Mouse (Mus musculus) liver, embryonic 14.5 days (tissue): ENCODE results near the gene Trim72. TPM values are rescaled to one million over a fixed set of nuclear protein-coding genes. Genes with fewer than 3 reads are reported as not detected.

Experiments used
- ATAC-seq: fragments of 200-750 bp; cut with Nextera tagmentation; 2 replicates; pipeline ENCODE4 v1.8.0; 2017; ENCODE audit warnings: moderate number of reproducible peaks, mild to moderate bottlenecking, moderate library complexity; ENCODE audit not compliant: insufficient read depth
- DNase-seq, 3 experiments: peaks; one replicate each; pipeline ENCODE4 v3.0.0-alpha.2; 2012 to 2013; ENCODE audit warnings: low read depth in 3 of 3, low spot score in 3 of 3
- H3K27ac ChIP-seq: fragments of 300-500 bp; sonication (generic); 2 replicates; pipeline ENCODE4 v1.5.1; 2014; ENCODE audit warnings: moderate library complexity, mild to moderate bottlenecking, control low read depth, inconsistent platforms
- H3K27me3 ChIP-seq: fragments of 300-500 bp; sonication (generic); 2 replicates; pipeline ENCODE4 v1.6.1; 2014; ENCODE audit warnings: mild to moderate bottlenecking, low read length, moderate library complexity; ENCODE audit not compliant: control insufficient read depth, insufficient read depth
- H3K36me3 ChIP-seq: fragments of 300-500 bp; sonication (generic); replicated peaks from 2 replicates; pipeline ENCODE4 v1.6.1; 2014; ENCODE audit warnings: low read depth; ENCODE audit not compliant: control insufficient read depth, insufficient read depth
- H3K4me1 ChIP-seq, 2 experiments: fragments of 200-500 bp in 1 of 2; fragments of 300-500 bp in 1 of 2; sonication (generic) in 1 of 2; replicated peaks; 2 replicates each; pipeline ENCODE4 v1.6.1; 2012 to 2014; ENCODE audit warnings: antibody characterized with exemption in 1 of 2, inconsistent platforms in 1 of 2, low read length in 1 of 2; ENCODE audit not compliant: control insufficient read depth in 2 of 2, insufficient read depth in 2 of 2
- H3K4me2 ChIP-seq: fragments of 300-500 bp; sonication (generic); 2 replicates; pipeline ENCODE4 v1.6.1; 2014; ENCODE audit warnings: low read depth, mild to moderate bottlenecking, control low read depth, moderate library complexity
- H3K4me3 ChIP-seq, 2 experiments: fragments of 200-500 bp in 1 of 2; fragments of 300-500 bp in 1 of 2; sonication (generic) in 1 of 2; 2 replicates each; pipeline ENCODE4 v1.5.1; 2012 to 2014; ENCODE audit warnings: low read depth in 2 of 2, low read length in 2 of 2, mild to moderate bottlenecking in 2 of 2, control low read depth in 1 of 2, inconsistent platforms in 1 of 2, moderate library complexity in 1 of 2; ENCODE audit not compliant: insufficient read depth in 1 of 2
- H3K9ac ChIP-seq: fragments of 300-500 bp; sonication (generic); replicated peaks from 2 replicates; pipeline ENCODE4 v1.6.1; 2014; ENCODE audit warnings: mild to moderate bottlenecking, control low read depth, moderate library complexity
- H3K9me3 ChIP-seq: fragments of 300-500 bp; sonication (generic); 2 replicates; pipeline ENCODE4 v1.6.1; 2016; ENCODE audit warnings: low read length, mixed read lengths; ENCODE audit not compliant: control insufficient read depth
- CTCF ChIP-seq: IDR thresholded peaks from 2 replicates; pipeline ENCODE4 v1.5.1; 2016; ENCODE audit warnings: antibody characterized with exemption, low read depth, control low read depth
- EP300 ChIP-seq: IDR thresholded peaks from 2 replicates; pipeline ENCODE4 v1.6.1; 2016; ENCODE audit warnings: antibody characterized with exemption, low read depth
- WGBS: fragments of 180-500 bp; shearing (Covaris S2); extraction: QIAGEN DNeasy Blood & Tissue Kit; methylation state at CpG from one replicate; pipeline ENCODE4 v1.1.7; 2014; ENCODE audit not compliant: insufficient replicate concordance; 5-methylcytosine and 5-hydroxymethylcytosine counted together
- polyA plus RNA-seq, 2 experiments: library from polyadenylated mRNA; depleted of rRNA in 1 of 2; stranded (reverse) in 1 of 2; unstranded in 1 of 2; fragments of >200 nt; fragmentation: Nextera tagmentation in 1 of 2; extraction: Ambion mirVana in 1 of 2; gene quantifications; 2 replicates each; pipeline versions ENCODE4 v1.2.1 to v1.2.3; 2012 to 2014

Trim72 gene
- polyA plus RNA-seq, 2 experiments: 0.03 TPM; not detected in 1

DNA sequence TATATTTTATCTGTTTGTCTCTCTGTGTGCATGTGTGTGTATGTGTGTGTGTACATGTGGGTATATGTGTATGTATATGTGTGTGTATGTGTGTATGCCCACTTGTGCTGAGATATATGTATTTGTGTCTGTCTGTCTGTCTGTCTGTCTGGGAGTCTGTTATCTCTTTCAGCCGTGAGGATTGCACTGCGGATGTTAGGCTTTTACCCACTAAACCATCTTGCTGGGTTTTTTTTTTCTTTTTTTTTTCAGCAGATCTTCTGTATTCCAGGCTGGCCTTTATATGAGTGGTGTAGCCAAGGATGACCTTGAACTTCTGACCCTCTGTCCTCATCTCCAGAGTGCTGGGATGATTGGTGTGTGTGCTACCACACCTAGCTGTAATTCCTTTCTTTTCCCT is 45.5 kb downstream of the Trim72 start:
- no peaks in the 10 kb centered on the region for H3K27me3 ChIP-seq
- 10% methylated on average over 2 of the region's 2 CpGs for WGBS
- no peak overlapping the region for H3K4me2 ChIP-seq
- H3K36me3 ChIP-seq: no peaks in the 10 kb centered on the region
- no peak for DNase-seq
- peaks cover 0 to 10% of the 10 kb centered on the region in 2 experiments; a peak in 2 of 4 replicates for H3K4me1 ChIP-seq
- ATAC-seq: no peak
- TF ChIP-seq EP300: no peak
- H3K4me3 ChIP-seq: no peak overlapping the region
- no peak overlapping the region for H3K27ac ChIP-seq
- no peaks in the 10 kb centered on the region for H3K9me3 ChIP-seq
- no peak overlapping the region for H3K9ac ChIP-seq

DNA sequence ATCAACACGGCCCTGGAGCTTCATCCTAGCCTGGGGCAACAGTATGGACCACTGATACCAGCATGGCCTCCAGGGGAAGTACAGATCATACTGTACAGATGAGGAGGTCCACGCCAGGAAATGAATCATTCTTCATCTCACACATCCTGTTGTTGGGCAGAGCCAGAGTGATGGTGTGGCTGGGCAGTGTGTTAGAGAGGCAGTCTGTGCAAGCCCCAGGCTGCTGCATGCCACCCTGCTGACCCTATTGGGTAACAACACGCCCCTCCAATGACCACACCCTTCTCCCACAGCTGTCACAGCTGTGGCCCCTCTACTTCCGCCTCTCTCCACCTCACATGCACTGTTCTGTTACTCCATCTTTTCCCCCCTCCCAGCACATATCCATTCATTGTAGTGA is 47.0 kb downstream of the Trim72 start:
- Histone ChIP-seq H3K9me3 (no peaks in the 10 kb centered on the region), H3K4me1 (peaks cover 0 to 10% of the 10 kb centered on the region in 2 experiments; a peak in 2 of 4 replicates), H3K27me3 (no peaks in the 10 kb centered on the region), H3K4me3 (no peak overlapping the region), H3K27ac (no peak overlapping the region), H3K4me2 (no peak overlapping the region), H3K9ac (no peak overlapping the region), H3K36me3 (no peaks in the 10 kb centered on the region)
- TF ChIP-seq EP300: no peak
- TF ChIP-seq CTCF: no peak
- no peak for ATAC-seq
- WGBS: 28% methylated on average over 4 of the region's 4 CpGs
- peak in 1 of 3 experiments; percentile 24 for DNase-seq

DNA sequence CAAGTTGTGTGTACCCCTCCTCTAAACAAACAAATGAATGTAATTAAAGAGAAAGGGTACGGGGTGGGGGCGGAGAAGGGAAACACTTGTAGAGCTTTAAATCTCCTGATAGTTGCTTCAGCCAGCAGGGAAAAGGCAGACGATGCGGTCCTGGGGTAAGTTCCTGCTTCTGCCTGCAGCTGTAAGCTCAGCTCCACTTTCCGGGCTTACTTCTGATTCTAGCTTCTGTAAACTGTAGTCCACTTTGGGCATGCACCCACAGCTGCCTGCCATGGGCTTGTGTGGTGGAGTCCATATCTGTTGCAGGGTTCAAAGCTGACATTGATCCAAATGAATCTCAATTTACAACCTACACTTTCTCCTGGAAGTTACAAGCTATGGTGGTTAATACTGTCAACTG is 49.3 kb downstream of the Trim72 start:
- no peak overlapping the region for H3K4me3 ChIP-seq
- 33% methylated on average over 5 of the region's 5 CpGs for WGBS
- H3K9me3 ChIP-seq: no peaks in the 10 kb centered on the region
- ATAC-seq (no peak), DNase-seq (no peak)
- no peak overlapping the region for H3K27ac ChIP-seq
- TF ChIP-seq CTCF (no peak), EP300 (no peak)
- no peaks in the 10 kb centered on the region for H3K36me3 ChIP-seq
- no peaks in the 10 kb centered on the region for H3K27me3 ChIP-seq
- no peak overlapping the region for H3K4me2 ChIP-seq
- H3K4me1 ChIP-seq: peaks cover 0 to 16% of the 10 kb centered on the region in 2 experiments; a peak in 2 of 4 replicates
- no peak overlapping the region for H3K9ac ChIP-seq

DNA sequence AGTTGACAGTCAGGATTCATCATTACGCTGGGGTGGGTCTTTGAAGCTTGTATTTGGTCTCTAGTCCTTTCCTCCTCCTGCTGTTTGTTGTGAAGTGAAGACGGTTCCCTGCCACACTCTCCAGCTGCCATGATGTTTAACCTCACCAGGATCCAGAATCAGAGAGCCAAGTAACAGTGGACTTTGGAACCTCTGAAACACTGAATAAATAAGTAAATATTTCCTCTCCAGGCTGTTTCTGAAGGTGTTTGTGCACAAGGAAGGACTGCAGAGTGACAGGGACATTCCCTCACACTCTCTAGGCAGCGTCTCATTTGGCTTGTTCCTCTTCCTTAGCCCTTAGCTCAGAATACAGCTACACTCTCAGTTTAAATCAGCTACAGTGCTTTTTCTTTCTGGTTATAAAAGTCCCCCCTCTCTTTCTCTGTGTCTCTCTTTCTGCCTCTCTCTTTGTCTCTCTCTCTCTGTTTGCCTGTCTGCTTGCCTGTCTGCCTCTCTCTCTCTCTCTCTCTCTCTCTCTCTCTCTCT is 53.2 kb downstream of the Trim72 start:
- ATAC-seq (no peak), DNase-seq (no peak)
- H3K36me3 ChIP-seq: no peaks in the 10 kb centered on the region
- 38% methylated on average over 3 of the region's 3 CpGs for WGBS
- no peak overlapping the region for H3K4me3 ChIP-seq
- H3K4me2 ChIP-seq: no peak overlapping the region
- H3K9ac ChIP-seq: no peak overlapping the region
- no peaks in the 10 kb centered on the region for H3K27me3 ChIP-seq
- TF ChIP-seq CTCF (no peak), EP300 (no peak)
- no peaks in the 10 kb centered on the region for H3K9me3 ChIP-seq
- no peak overlapping the region for H3K27ac ChIP-seq
- peaks cover 0 to 5% of the 10 kb centered on the region in 2 experiments; a peak in 1 of 4 replicates for H3K4me1 ChIP-seq

DNA sequence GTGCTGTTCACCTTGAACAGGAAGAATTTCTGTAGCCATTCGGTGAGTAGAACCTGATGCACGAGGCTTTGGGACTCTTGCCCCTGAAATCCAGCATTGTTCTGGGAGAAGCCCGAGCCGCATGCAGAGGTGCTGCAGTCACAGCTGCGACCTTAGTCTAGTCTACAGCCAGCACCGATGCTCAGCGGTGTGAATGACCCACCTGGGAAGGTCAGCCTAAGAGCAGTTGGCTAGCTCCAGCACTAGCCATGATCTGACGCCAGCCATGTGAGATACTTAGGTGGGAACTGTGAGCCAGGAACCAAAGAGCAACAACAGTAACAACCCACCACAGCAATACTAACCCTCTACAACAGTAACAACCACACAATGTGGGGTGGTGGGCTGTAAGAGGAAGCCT is 54.1 kb downstream of the Trim72 start:
- WGBS: 62% methylated on average over 8 of the region's 8 CpGs
- no peak overlapping the region for H3K27ac ChIP-seq
- no peaks in the 10 kb centered on the region for H3K27me3 ChIP-seq
- H3K4me3 ChIP-seq: no peak overlapping the region
- H3K36me3 ChIP-seq: no peaks in the 10 kb centered on the region
- H3K9ac ChIP-seq: no peak overlapping the region
- H3K4me1 ChIP-seq: peaks cover 0 to 5% of the 10 kb centered on the region in 2 experiments; a peak in 1 of 4 replicates
- ATAC-seq (no peak), DNase-seq (no peak)
- H3K4me2 ChIP-seq: no peak overlapping the region
- TF ChIP-seq EP300 (no peak), CTCF (no peak)
- H3K9me3 ChIP-seq: no peaks in the 10 kb centered on the region
